Mouse (Mus musculus): ENCODE results near the gene Ptgfrn.

- no peak for TF ChIP-seq TAL1 (IDR thresholded peaks at IDR 0.05; ENCODE audit: low read length)
- TF ChIP-seq GATA1 (IDR thresholded peaks at IDR 0.05; ENCODE audit: low read length), result no peak
These were observed 68.1 kb downstream of the Ptgfrn start for GRCm38 (mm10) chr3:101041997-101042396.

Data from erythroblast, embryonic 14.5 days (primary cell).